Mouse (Mus musculus) stomach, embryonic 14.5 days (tissue): ENCODE measurements around the gene Ifitm5. TPM values are rescaled to one million over a fixed set of nuclear protein-coding genes. Genes with fewer than 3 reads are reported as not detected.
A peak's percentile ranks its signal among the peaks of the same experiment; 100 is the strongest.

Experiments used
- ATAC-seq: fragments of 200-750 bp; cut with Nextera tagmentation; 2 replicates; pipeline ENCODE4 v1.8.0; 2017; ENCODE audit warnings: low read depth, moderate TSS enrichment; ENCODE audit not compliant: insufficient number of reproducible peaks, insufficient read depth, low FRiP score
- H3K27ac ChIP-seq: fragments of 300-500 bp; sonication (generic); 2 replicates; pipeline ENCODE4 v1.5.1; 2014; ENCODE audit warnings: mild to moderate bottlenecking, low read length, moderate library complexity, mixed read lengths
- H3K27me3 ChIP-seq: fragments of 300-500 bp; sonication (generic); 2 replicates; pipeline ENCODE4 v1.6.1; 2014; ENCODE audit warnings: low read length, control low read depth, mixed read lengths; ENCODE audit not compliant: control insufficient read depth, insufficient read depth
- H3K36me3 ChIP-seq: fragments of 300-500 bp; sonication (generic); 2 replicates; pipeline ENCODE4 v1.6.1; 2014; ENCODE audit warnings: mild to moderate bottlenecking, control low read depth, low read length, moderate library complexity, mixed read lengths; ENCODE audit not compliant: control insufficient read depth, insufficient read depth
- H3K4me1 ChIP-seq: fragments of 300-500 bp; sonication (generic); 2 replicates; pipeline ENCODE4 v1.6.1; 2014; ENCODE audit warnings: low read length, control low read depth, mixed read lengths; ENCODE audit not compliant: control insufficient read depth, insufficient read depth
- H3K4me2 ChIP-seq: fragments of 300-500 bp; sonication (generic); replicated peaks from 2 replicates; pipeline ENCODE4 v1.6.1; 2014; ENCODE audit warnings: low read depth, low read length, control low read depth
- H3K4me3 ChIP-seq: fragments of 300-500 bp; sonication (generic); 2 replicates; pipeline ENCODE4 v1.5.1; 2014; ENCODE audit warnings: low read depth, low read length, control low read depth
- H3K9ac ChIP-seq: fragments of 300-500 bp; sonication (generic); replicated peaks from 2 replicates; pipeline ENCODE4 v1.6.1; 2014; ENCODE audit warnings: low read depth, mild to moderate bottlenecking, control low read depth, low read length, moderate library complexity, mixed read lengths
- H3K9me3 ChIP-seq: fragments of 300-500 bp; sonication (generic); 2 replicates; pipeline ENCODE4 v1.6.1; 2016; ENCODE audit warnings: low read depth, low read length, control low read depth; ENCODE audit not compliant: control insufficient read depth
- WGBS: fragments of 180-500 bp; shearing (Covaris S2); extraction: QIAGEN DNeasy Blood & Tissue Kit; methylation state at CpG from one replicate; pipeline ENCODE4 v1.1.7; 2014; 5-methylcytosine and 5-hydroxymethylcytosine counted together
- polyA plus RNA-seq: library from polyadenylated mRNA; unstranded; fragments of >200 nt; fragmentation: Nextera tagmentation; extraction: Ambion mirVana; gene quantifications from 2 replicates; pipeline ENCODE4 v1.2.1, GENCODE M21; 2014

The Ifitm5 gene
- polyA plus RNA-seq, 1 experiment from 2014 or later, result 2.6 TPM

DNA sequence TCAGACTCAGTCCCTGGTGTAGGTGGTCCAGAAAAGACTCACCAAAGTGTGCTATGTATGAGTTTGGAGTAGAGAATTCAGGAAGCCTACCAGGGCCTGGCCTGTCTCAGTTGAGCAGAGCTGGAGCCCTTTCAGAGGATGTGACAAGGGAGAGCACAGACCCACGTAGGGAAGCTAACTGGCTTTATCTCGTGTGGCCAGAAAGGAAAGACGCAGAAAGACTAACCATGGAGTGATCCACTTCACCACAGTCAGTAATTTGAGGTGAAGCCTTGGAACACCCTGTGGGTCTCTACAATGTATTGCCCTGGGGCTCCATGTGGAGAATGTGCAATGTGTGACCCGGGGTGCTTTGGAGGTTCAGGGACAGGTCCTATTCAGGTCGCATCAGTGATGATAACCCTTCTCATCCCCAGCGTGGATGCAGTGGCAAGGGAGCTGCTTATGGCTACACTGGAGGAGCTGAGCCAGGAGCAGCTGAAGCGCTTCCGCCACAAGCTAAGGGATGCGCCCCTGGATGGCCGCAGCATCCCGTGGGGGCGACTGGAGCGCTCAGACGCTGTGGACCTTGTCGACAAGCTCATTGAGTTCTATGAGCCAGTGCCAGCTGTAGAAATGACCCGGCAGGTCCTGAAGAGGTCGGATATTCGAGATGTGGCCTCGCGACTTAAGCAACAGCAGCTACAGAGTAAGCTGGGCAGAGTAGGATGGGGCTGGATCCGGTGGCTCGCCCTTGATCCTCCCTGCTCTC, 28.7 kb downstream of the Ifitm5 start:
- no peak for ATAC-seq
- 30% methylated on average over 22 of the region's 22 CpGs for WGBS
- H3K4me2 ChIP-seq, result no peak overlapping the region

DNA sequence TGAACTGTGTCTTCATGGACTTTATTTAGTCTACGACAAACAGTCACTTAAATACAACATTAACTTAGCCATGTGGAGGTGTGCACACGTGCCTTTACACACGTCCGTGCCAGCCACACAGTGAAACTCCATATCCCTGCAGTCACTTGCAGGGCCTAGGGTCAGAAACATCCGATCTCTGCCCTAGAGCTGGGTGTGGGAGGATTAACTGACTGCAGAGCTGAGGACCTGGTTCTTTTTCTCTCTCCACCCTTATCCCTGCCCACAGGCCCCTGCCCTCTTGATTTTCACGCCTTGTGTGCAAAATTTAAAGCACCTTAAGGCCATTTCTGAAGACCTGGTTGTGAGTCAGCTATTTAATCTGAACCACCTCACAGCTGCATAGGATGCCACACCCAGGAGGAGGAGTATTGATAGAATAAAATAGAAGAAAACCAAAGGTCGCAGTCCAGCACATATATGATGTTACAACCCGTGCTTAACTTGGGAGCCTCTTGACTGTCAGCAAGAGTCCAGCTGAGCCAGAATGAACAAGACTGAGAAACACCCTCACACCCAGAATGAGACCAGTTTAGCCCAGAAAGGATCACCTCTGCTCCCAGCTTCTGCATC, 29.6 kb downstream of the Ifitm5 start, which contains the start of gene Nlrp6:
TSS of gene Nlrp6 (plus strand) at position 485 of the 612 bp plus-strand sequence.
- no peaks in the 10 kb centered on the region for H3K36me3 ChIP-seq
- no peak within 1 kb of the TSS for H3K27ac ChIP-seq
- peaks cover 36% of the 10 kb centered on the region for H3K27me3 ChIP-seq
- peaks cover 10% of the 10 kb centered on the region; the same call in 1 of the 2 replicates for H3K4me1 ChIP-seq
- no peak within 1 kb of the TSS for H3K4me2 ChIP-seq
- 67% methylated on average over 8 of the region's 8 CpGs for WGBS
- H3K9ac ChIP-seq, result no peak within 1 kb of the TSS
- H3K4me3 ChIP-seq, result no peak within 1 kb of the TSS
- no peaks in the 10 kb centered on the region for H3K9me3 ChIP-seq
- no peak for ATAC-seq

More for the DNA sequence above, 28.7 kb downstream of the Ifitm5 start:
- Histone ChIP-seq H3K36me3 (no peaks in the 10 kb centered on the region), H3K4me1 (peaks cover 10% of the 10 kb centered on the region; the same call in 1 of the 2 replicates), H3K9me3 (no peaks in the 10 kb centered on the region), H3K4me3 (no peak overlapping the region), H3K27me3 (peaks cover 36% of the 10 kb centered on the region), H3K27ac (no peak overlapping the region), H3K9ac (no peak overlapping the region)

DNA sequence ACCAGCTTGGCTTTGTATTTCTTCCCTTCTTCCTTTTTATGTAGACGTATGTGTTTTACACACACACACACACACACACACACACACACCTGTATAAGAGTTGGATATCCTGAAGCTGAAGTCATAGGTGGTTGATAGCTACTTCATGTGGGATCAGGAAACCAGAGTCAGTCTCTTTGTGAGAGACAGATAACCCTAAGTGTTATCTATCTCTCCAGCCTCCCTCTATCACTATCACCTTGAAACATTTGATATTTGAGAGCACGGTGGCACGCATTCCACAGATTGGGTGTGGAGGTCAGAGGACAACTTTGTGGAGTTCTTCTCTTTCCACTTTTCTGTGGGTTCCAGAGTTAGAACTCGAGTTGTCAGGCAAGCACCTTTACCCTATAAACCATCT, 30.2 kb downstream of the Ifitm5 start:
- no peak for ATAC-seq
- Histone ChIP-seq H3K4me2 (no peak overlapping the region), H3K9me3 (no peaks in the 10 kb centered on the region), H3K9ac (no peak overlapping the region), H3K4me1 (peaks cover 10% of the 10 kb centered on the region; the same call in 1 of the 2 replicates), H3K36me3 (no peaks in the 10 kb centered on the region), H3K27me3 (peaks cover 36% of the 10 kb centered on the region), H3K4me3 (no peak overlapping the region), H3K27ac (no peak overlapping the region)
- 57% methylated on average over 4 of the region's 4 CpGs for WGBS

DNA sequence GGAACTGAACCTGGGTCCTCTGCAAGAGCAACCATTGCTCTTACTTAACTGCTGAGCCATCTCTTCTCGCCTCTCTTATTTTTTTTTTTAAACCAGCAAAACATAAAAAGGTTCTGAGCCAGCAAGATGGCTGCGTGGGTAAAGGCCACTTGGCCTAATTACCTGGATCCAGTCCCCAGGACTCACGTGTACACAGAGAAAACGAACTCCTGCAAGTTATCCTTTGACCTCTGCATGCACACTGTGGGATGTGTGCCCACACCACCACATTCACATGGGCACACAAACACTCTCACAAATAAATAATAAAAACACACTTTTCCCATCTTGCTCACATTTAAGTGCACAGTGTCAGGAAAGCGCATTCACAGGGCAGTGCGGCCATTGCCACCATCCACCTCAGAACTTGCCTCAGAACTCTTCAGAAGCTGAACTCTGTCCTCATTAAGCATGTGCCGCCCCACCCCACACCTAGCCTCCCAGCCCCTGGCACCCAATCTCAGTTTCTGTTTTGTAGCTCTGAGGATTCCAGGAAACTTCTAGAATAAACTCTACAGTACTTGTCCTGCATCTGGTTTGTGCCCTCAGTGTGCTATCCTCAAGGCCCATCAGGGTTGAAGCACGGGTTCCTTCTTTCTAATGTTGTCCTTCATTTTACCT, 35.9 kb downstream of the Ifitm5 start:
- no peak for ATAC-seq
- Histone ChIP-seq H3K27ac (peak overlapping the region; percentile 4; the same call in 1 of the 2 replicates), H3K27me3 (no peaks in the 10 kb centered on the region), H3K9ac (no peak overlapping the region), H3K4me1 (no peaks in the 10 kb centered on the region), H3K36me3 (no peaks in the 10 kb centered on the region), H3K4me2 (no peak overlapping the region), H3K9me3 (no peaks in the 10 kb centered on the region), H3K4me3 (no peak overlapping the region)
- WGBS, result 81% methylated on average over 8 of the region's 8 CpGs

DNA sequence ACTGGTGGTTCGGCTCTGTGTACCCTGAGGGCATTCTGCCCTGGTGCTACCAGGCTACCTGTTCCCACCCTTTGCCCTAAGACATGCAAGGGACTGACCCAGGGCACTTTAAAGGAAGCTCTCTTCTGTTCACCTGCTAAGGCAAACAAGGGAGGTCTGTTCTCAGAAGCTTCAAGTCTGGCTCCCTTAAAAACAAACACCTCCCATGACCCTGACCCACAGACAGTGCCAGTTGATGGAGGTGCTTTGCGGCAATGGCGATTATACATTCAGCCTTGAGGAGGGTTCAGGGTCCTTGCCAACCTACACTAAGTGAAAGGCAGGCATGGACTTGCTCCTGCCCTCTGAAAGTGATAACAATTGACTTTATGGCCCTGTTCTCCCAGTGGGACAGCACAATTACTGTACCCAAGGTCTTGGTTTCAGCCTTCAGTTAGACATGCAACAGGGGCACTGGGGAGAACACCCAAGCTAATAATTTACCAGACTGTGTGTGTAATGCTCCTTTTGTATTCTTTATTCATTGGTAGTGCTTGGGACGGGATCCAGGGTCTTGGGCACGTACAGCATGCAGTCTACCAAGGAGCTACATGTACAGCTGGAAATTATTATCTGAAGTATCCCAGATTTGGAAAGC, 37.1 kb downstream of the Ifitm5 start:
- Histone ChIP-seq H3K4me3 (no peak overlapping the region), H3K4me2 (no peak overlapping the region), H3K4me1 (no peaks in the 10 kb centered on the region), H3K9ac (no peak overlapping the region), H3K27ac (peak overlapping the region; percentile 4; the same call in 1 of the 2 replicates), H3K27me3 (no peaks in the 10 kb centered on the region), H3K36me3 (no peaks in the 10 kb centered on the region), H3K9me3 (no peaks in the 10 kb centered on the region)
- ATAC-seq, result peak; percentile 79
- WGBS, result 56% methylated on average over 5 of the region's 5 CpGs

DNA sequence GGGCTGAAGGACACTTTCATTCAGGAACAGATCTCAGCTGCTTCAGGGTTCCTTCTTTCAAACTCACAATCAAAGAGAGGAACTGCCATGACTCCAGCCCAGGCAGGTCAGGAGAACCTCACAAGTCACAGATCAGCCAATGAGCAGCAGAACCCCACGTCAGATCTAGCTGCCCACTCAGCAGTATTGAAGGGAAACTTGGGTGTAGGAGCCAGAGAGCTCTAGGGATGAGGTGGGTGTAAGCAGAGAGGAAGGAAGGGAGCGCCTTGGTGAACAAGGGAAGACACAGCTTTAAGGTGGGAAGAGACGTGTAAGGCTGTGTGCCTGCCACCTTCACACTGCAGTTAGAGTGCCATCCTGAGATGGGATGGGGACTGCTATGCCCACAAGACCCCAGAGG, 37.8 kb downstream of the Ifitm5 start:
- Histone ChIP-seq H3K36me3 (no peaks in the 10 kb centered on the region), H3K4me3 (no peak overlapping the region), H3K4me2 (no peak overlapping the region), H3K9me3 (no peaks in the 10 kb centered on the region), H3K4me1 (no peaks in the 10 kb centered on the region), H3K27ac (peak overlapping the region; percentile 4; the same call in 1 of the 2 replicates), H3K27me3 (no peaks in the 10 kb centered on the region), H3K9ac (no peak overlapping the region)
- WGBS, result 67% methylated on average over 3 of the region's 3 CpGs
- ATAC-seq, result no peak

DNA sequence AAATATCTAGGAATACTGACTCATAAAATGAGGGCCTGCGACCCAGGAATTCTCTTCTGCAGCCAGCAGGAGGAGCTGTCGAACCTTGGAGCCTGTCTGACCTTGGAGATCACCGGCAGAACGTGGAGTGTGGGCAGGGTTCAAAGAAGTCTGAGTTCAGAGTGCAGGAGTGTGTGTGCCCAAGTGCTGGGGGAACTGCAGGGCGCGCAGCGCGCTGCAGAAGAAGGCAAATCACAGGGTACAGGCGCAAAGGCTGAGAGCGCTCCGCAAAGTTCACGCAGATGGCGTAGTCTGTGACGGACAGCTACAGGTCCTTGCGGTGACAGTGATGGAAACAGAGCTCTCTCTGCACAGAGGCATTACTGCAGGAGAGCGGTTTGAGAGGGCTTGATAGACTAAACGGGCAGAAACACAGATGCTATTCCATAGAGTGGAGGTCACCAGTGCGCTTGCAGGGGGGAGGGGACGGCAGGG, 41.4 kb downstream of the Ifitm5 start:
- Histone ChIP-seq H3K36me3 (no peaks in the 10 kb centered on the region), H3K27me3 (no peaks in the 10 kb centered on the region), H3K9me3 (no peaks in the 10 kb centered on the region), H3K4me1 (no peaks in the 10 kb centered on the region), H3K27ac (no peak overlapping the region), H3K4me2 (peak overlapping the region; percentile 83), H3K9ac (no peak overlapping the region), H3K4me3 (peak overlapping the region; percentile 35)
- 2% methylated on average over 19 of the region's 19 CpGs for WGBS
- ATAC-seq, result peak; percentile 66

DNA sequence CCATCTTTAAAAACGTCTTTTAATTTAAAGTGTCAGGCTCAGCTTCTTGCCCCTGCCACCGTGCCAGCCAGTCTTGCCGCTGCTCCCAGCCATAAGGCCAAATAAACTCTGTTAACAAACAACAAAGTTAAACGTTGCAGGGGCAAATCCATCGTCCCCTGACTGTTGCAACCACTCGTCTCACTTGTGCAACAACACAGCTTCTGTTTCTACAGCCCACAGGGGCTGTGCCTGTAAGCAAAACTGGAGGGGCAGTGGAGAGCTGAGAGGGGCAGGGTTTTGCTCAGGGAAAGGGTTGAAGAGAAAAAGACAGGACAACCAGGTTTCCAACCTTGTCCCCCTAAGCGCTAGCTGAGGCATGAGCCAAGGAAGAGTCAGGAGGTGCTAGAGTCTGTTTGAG, 41.9 kb downstream of the Ifitm5 start:
- ATAC-seq, result 0 out of 2 replicates have a peak, but pooled peaks have one; percentile 3
- Histone ChIP-seq H3K9ac (no peak overlapping the region), H3K27ac (no peak overlapping the region), H3K36me3 (no peaks in the 10 kb centered on the region), H3K4me2 (no peak overlapping the region), H3K4me1 (no peaks in the 10 kb centered on the region), H3K4me3 (no peak overlapping the region), H3K9me3 (no peaks in the 10 kb centered on the region), H3K27me3 (no peaks in the 10 kb centered on the region)
- 50% methylated on average over 7 of the region's 7 CpGs for WGBS
